Mouse (Mus musculus) adrenal gland, adult 2 months (tissue): Measurements from ENCODE around the gene Tbc1d30. TPM values are rescaled to one million over a fixed set of nuclear protein-coding genes. Genes with fewer than 3 reads are reported as not detected.
A peak's percentile ranks its signal among the peaks of the same experiment; 100 is the strongest.

Experiments used
- DNase-seq: peaks from one replicate; pipeline ENCODE4 v3.0.0; 2021
- polyA plus RNA-seq: library from polyadenylated mRNA; depleted of rRNA; stranded (reverse); fragments of >200 nt; gene quantifications from 2 replicates; pipeline ENCODE4 v1.2.3, GENCODE M21; 2012
- total RNA-seq, 2 experiments: library from RNA; stranded (reverse); gene quantifications; 2 replicates each; pipeline ENCODE4 v1.2.3; 2021

Tbc1d30 gene
- total and polyA plus RNA-seq, 3 experiments = 1.5 to 8.7 (median 2.9) TPM

GRCm38 (mm10) chr10:121313049-121313448, 38.0 kb downstream of the Tbc1d30 start:
- DNase-seq = no peak

- DNase-seq = peak; percentile 88
Measured at GRCm38 (mm10) chr10:121310511-121311221, 40.4 kb downstream of the Tbc1d30 start.

DNA sequence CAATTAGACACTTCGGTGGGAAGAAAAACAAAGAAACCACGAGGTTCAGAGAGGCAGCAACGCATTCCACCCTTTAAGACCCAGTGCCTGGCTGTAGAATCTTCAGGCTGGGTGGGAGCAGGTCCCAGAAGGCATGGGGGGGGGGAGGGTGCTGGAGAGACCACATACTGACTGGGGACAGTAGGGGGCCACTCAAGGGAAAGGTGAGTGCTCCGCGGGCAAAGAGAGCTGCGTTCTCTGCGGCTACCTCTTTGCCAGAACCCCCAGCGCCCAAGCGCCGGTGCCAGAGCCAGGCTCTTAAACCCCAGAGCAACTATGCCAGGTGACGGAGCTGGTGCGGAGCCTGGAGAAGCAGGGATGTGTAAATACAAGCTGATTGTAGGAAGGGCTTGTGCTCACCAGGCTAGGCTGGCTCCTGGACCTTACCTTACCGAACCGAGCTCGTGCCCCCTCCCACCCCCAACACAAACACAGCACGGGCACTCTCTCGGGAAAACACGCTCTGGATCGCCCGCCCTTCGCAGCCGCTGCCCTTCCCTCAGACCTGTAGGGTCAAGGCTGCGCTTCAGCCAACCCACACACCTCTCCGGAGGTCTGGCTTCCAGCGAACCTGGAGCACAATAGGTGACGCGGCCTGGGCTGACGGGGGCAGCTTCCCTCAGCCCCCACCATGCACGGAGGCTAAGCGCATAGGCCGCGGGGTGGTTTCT, 41.1 kb downstream of the Tbc1d30 start:
- DNase-seq = no peak

DNA sequence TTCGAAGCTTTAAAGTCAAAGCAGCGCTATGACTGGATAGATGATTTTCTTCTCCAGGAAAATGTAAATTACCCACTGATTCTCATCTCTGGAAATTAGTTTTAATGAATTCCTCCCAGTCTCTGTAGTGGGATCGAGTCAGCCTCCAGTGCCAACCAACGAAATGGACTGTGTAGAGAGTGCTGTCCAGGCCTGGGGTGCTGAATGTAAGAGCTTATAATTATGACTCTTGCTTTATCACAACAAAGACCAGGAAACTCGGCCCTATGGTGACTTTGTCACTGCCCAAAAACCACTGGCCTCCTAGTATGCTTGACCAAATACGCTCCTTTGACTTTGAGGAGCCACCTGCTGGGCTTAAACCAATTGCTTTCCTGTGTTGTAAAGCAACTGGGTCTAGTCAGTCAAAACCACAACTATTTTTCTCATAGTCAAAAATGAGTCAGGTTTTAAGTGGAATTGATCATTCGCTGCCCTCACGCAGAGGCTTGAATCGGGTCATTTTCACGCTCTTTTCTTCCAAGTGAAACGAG, 41.9 kb downstream of the Tbc1d30 start:
- DNase-seq = no peak

DNA sequence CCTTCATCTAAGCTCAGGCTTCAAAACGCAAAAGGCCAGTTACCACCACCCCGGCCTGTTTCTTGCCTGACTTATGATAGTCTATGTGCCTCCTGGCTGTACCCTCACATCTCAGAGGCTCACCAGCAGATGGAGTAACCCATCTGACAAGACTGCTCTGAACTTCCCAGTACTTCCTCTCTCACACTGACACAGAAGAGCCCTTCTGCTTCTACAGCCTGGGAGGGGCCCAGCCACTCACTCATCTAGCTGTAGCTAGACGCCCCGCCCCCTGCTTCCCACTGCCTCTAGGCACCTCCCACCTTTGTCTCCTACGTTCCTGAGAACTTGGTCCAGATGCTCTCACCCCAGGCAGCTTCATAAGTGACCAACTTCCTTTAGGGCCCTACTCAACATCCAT, 45.6 kb downstream of the Tbc1d30 start:
- DNase-seq = no peak

- no peak for DNase-seq
Measured at GRCm38 (mm10) chr10:121303559-121303958, 47.5 kb downstream of the Tbc1d30 start.

- DNase-seq = no peak
Measured at GRCm38 (mm10) chr10:121301868-121302267, 49.2 kb downstream of the Tbc1d30 start.

DNA sequence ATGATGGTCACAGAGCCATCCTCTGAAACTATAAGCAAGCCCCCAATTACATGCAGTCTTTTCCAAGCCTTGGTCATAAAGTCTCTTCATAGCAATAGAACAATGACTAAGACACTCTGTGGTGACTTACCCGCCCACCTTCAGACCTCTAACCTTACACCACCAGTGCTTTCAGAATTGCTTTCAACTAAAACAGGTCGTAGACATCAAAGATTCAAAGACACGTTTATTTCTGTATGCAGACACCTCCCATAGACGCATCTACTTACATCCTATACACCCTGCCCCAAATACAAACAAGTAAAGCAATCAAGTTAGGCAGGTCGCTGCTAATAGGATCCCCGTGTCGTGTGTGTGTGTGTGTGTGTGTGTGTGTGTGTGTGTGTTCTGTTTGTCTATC, 50.4 kb downstream of the Tbc1d30 start:
- DNase-seq = no peak

GRCm38 (mm10) chr10:121297054-121297701, 53.9 kb downstream of the Tbc1d30 start:
- peak; percentile 67 for DNase-seq

- DNase-seq = no peak
Measured at GRCm38 (mm10) chr10:121294471-121294870, 56.6 kb downstream of the Tbc1d30 start.

DNA sequence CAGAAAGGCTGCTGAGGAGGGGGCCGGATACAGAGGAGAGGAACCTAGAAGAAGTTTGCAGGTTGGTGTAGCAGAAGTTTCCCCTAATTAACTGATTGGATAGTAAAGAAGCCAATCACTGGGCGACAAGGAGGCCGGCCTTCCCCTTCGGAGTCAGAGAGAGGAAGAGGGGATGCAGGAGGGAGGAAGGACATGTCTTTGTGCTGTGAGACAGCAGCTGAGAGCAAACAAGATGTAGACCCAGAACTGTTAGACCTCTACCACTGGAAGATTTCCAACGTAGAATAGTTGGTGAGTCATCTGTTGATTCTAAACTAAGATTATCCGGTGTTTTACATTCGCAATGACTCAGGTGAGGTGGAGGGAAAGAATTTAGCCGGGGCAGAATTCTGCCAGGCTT, 57.2 kb downstream of the Tbc1d30 start:
- no peak for DNase-seq

- no peak for DNase-seq
Measured at GRCm38 (mm10) chr10:121291272-121291917, 59.7 kb downstream of the Tbc1d30 start.

- no peak for DNase-seq
Measured at GRCm38 (mm10) chr10:121290682-121291078, 60.4 kb downstream of the Tbc1d30 start.

DNA sequence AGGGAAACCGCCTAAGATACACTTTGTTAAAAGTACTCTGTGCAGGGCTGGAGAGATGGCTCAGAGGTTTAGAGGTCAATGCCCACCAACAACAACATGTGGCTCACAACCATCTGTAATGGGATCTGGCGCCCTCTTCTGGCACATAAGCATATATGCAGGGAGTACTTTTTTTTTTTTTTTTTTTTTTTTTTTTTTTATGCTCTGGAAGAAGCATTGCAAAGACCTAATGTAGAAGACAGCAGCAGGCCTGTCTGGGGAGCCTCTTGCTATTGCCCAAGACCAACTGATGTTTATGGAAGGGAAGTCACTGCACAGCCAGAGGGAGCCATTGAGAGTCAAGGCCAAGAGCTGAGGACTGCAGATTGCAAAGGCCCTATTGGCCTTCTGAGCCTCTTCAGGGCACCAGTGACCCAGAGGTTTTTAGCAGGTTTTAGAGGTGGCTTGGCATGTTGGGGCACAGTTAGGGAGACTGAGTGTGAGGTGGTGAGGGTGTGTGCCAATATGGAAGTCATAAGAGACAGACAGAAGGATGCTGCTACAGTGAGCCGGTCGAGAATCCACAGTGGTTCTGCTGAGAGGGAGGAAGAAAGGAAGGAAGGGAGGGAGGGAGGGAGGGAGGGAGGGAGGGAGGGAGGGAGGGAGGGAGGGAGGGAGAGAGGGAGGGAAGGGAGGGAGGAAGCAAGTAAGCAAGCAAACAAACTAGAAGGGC, 61.0 kb downstream of the Tbc1d30 start:
- DNase-seq = no peak

- peak; percentile 58 for DNase-seq
Measured at GRCm38 (mm10) chr10:121282926-121283325, 68.2 kb downstream of the Tbc1d30 start.

DNA sequence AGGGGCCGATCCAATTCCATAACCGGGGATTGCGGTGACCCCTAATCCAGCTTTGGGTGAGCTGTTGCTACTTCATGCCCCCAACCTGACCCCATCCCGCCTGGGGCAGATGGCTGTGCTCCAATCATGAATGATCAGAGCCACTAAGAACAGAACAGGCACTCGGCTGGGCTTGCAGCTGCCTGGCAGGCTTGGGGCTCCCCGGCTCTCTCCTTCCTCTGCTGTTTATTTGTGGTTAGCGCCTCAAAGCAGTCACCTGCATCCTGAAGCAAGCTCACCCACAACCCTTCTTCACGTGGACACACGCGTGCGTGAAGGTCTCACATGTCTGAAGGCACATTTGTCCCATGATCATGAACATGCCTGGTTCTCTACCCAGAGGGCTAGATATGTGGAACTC, 68.6 kb downstream of the Tbc1d30 start:
- DNase-seq = no peak

- no peak for DNase-seq
Measured at GRCm38 (mm10) chr10:121280943-121281342, 70.1 kb downstream of the Tbc1d30 start.

DNA sequence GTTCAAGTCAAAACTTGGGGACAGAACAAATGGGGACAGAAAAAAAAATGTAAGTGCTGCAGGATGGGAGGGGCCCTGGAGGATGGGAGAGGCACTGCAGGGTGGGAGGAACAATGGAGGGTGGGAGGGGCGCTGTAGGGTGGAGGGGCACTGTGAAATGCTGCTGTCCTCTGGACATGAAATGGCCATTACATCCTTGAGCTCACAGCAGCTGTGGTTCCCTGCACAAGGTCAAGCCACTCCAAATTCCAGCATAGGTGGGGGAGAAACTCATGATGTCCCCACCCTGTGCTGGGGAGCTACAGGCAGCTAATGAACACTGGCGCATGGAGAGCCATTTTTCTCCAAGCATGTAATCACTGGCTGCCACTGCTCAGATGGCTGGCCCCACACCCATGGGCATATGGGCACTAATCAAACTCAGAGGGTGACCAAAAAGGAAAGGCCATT, 74.0 kb downstream of the Tbc1d30 start:
- DNase-seq = no peak

GRCm38 (mm10) chr10:121274964-121275363, 76.1 kb downstream of the Tbc1d30 start:
- DNase-seq = no peak

DNA sequence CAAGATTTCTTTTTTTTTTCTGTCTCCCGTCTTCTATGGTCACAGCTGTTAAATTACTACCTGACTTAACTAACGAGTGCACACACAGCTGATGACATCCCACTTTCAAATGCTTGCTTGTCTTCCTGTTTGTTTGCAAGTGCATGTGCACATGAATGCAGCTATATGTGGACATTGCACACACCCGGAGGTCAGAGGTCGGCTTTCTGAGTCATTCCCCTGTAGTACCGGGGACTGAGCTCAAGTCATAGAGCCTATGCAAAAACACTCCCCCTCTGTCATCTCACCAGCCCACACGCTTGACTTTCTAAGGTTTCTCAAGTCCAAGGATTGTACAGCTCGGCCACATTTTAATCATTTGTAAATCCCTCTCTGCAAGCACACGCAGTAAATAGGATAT, 80.1 kb downstream of the Tbc1d30 start:
- no peak for DNase-seq

- DNase-seq = no peak
Measured at GRCm38 (mm10) chr10:121268771-121269170, 82.3 kb downstream of the Tbc1d30 start.

DNA sequence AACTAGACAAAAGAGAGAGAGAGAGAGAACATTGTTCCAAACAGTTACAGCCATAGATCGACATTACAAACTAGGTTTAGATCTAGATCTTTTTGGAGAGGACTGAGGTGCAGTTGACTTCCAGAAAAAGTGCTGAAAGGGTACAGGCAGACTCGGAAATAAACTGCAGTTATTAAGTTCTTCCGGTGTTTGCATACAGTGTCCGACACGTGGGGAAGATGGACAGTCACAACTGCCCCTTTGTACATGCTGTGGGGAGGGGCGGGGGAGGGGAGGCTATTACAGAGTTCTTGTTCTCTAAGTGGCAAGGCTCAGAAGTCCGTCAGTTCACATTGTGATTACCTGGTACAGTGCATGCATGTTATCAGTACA, 86.9 kb downstream of the Tbc1d30 start:
- DNase-seq = no peak
